Mouse (Mus musculus): ENCODE measurements around the gene Slc41a3.

Gene Slc41a3

GRCm38 (mm10) chr6:90604533-90605297, at the start of gene Slc41a3:
Gene Slc41a3, plus strand, starts transcription at chr6:90604725.
- peak; percentile 91 for DNase-seq

- DNase-seq, result no peak
These were observed 47.9 kb upstream of the Slc41a3 start for GRCm38 (mm10) chr6:90556534-90557058.

- no peak for DNase-seq
These were observed 47.4 kb upstream of the Slc41a3 start for GRCm38 (mm10) chr6:90557077-90557476.

- DNase-seq, result no peak
These were observed 46.5 kb upstream of the Slc41a3 start for GRCm38 (mm10) chr6:90557829-90558693.

- no peak for DNase-seq
These were observed 44.0 kb upstream of the Slc41a3 start for GRCm38 (mm10) chr6:90560390-90561058.

GRCm38 (mm10) chr6:90561234-90561781, 43.2 kb upstream of the Slc41a3 start:
- DNase-seq, result no peak

- no peak for DNase-seq
These were observed 40.3 kb upstream of the Slc41a3 start for GRCm38 (mm10) chr6:90564240-90564639.

- no peak for DNase-seq
These were observed 38.9 kb upstream of the Slc41a3 start for GRCm38 (mm10) chr6:90565357-90566215.

- no peak for DNase-seq
These were observed 37.0 kb upstream of the Slc41a3 start for GRCm38 (mm10) chr6:90567486-90567885.

GRCm38 (mm10) chr6:90567928-90568327, 36.6 kb upstream of the Slc41a3 start:
- no peak for DNase-seq

GRCm38 (mm10) chr6:90568721-90569120, 35.8 kb upstream of the Slc41a3 start:
- no peak for DNase-seq

- DNase-seq, result no peak
These were observed 34.7 kb upstream of the Slc41a3 start for GRCm38 (mm10) chr6:90569736-90570383.

- DNase-seq, result no peak
These were observed 34.1 kb upstream of the Slc41a3 start for GRCm38 (mm10) chr6:90570392-90570791.

GRCm38 (mm10) chr6:90575261-90575715, 29.2 kb upstream of the Slc41a3 start:
- DNase-seq, result peak; percentile 79

GRCm38 (mm10) chr6:90578174-90578573, 26.4 kb upstream of the Slc41a3 start:
- DNase-seq, result no peak

- no peak for DNase-seq
These were observed 22.2 kb upstream of the Slc41a3 start for GRCm38 (mm10) chr6:90582331-90582730.

- DNase-seq, result no peak
These were observed 16.4 kb upstream of the Slc41a3 start for GRCm38 (mm10) chr6:90588113-90588512.

- DNase-seq, result no peak
These were observed 13.8 kb upstream of the Slc41a3 start for GRCm38 (mm10) chr6:90590707-90591106.

GRCm38 (mm10) chr6:90594972-90595371, 9.6 kb upstream of the Slc41a3 start:
- DNase-seq, result no peak

GRCm38 (mm10) chr6:90597060-90597459, 7.5 kb upstream of the Slc41a3 start:
- DNase-seq, result no peak

GRCm38 (mm10) chr6:90597592-90597991, 6.9 kb upstream of the Slc41a3 start:
- DNase-seq, result peak; percentile 75

Measured in cerebellum, adult 11 months (tissue).